Mouse (Mus musculus) spleen, adult 2 months (tissue): ENCODE data around the gene Vmn1r86.

ENCODE experiments used
- CTCF ChIP-seq: fragments of 200-500 bp; IDR thresholded peaks from 2 replicates; pipeline ENCODE4 v1.5.1; 2011; ENCODE audit warnings: mild to moderate bottlenecking, inconsistent platforms; ENCODE audit not compliant: insufficient read depth, insufficient read length, insufficient replicate concordance; ENCODE audit errors: extremely low read depth
- POLR2A ChIP-seq: fragments of 200-500 bp; IDR thresholded peaks from 2 replicates; pipeline ENCODE4 v1.6.1; 2011; ENCODE audit warnings: low read depth, low read length, inconsistent platforms

DNA sequence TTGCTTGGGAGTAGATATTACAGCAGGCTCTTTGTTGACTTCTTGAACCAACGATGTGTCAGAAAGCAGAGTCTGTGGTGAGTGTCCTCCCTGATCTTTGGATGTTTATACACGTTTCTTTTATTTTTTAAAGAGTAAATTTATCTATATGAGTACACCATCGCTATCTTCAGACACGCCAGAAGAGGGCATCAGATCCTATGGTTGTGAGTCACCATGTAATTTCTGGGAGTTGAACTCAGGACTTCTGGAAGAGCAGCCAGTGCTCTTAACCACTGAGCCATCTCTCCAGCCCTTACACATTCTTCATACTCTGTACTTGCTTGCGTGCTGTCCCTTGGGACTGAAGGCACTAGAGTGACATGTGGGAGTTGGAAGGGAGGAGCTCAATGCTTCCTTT, 47.4 kb downstream of the Vmn1r86 start:
- TF ChIP-seq POLR2A = no peak
- no peak for TF ChIP-seq CTCF
